Mouse (Mus musculus) midbrain, embryonic 12.5 days (tissue): ENCODE measurements around the gene Skap1. TPM values are rescaled to one million over a fixed set of nuclear protein-coding genes. Genes with fewer than 3 reads are reported as not detected.
A peak's percentile ranks its signal among the peaks of the same experiment; 100 is the strongest.

Experiments
- ATAC-seq: fragments of 200-750 bp; cut with Nextera tagmentation; 2 replicates; pipeline ENCODE4 v1.8.0; 2017; ENCODE audit warnings: low read depth, moderate TSS enrichment, moderate library complexity; ENCODE audit not compliant: low FRiP score
- H3K27ac ChIP-seq: fragments of 300-500 bp; sonication (generic); replicated peaks from 2 replicates; pipeline ENCODE4 v1.5.1; 2016; ENCODE audit warnings: mild to moderate bottlenecking
- H3K27me3 ChIP-seq: fragments of 300-500 bp; sonication (generic); 2 replicates; pipeline ENCODE4 v1.6.1; 2016; ENCODE audit warnings: mild to moderate bottlenecking
- H3K36me3 ChIP-seq: fragments of 300-500 bp; sonication (generic); 2 replicates; pipeline ENCODE4 v1.6.1; 2016
- H3K4me1 ChIP-seq: fragments of 300-500 bp; sonication (generic); 2 replicates; pipeline ENCODE4 v1.6.1; 2016
- H3K4me2 ChIP-seq: fragments of 300-500 bp; sonication (generic); replicated peaks from 2 replicates; pipeline ENCODE4 v1.6.1; 2016; ENCODE audit warnings: mild to moderate bottlenecking, moderate library complexity
- H3K4me3 ChIP-seq: fragments of 300-500 bp; sonication (generic); 2 replicates; pipeline ENCODE4 v1.5.1; 2016; ENCODE audit warnings: mild to moderate bottlenecking
- H3K9ac ChIP-seq: fragments of 300-500 bp; sonication (generic); replicated peaks from 2 replicates; pipeline ENCODE4 v1.6.1; 2016; ENCODE audit warnings: mild to moderate bottlenecking, moderate library complexity
- H3K9me3 ChIP-seq: fragments of 300-500 bp; sonication (generic); 2 replicates; pipeline ENCODE4 v1.6.1; 2016; ENCODE audit warnings: mild to moderate bottlenecking
- WGBS: fragments of 180-500 bp; shearing (Covaris S2); methylation state at CpG from one replicate; pipeline ENCODE4 v1.1.7; 2016; 5-methylcytosine and 5-hydroxymethylcytosine counted together
- polyA plus RNA-seq: library from polyadenylated mRNA; unstranded; fragments of >200 nt; fragmentation: Nextera tagmentation; extraction: Ambion mirVana; gene quantifications from 2 replicates; pipeline ENCODE4 v1.2.1, GENCODE M21; 2016

Gene Skap1
- polyA plus RNA-seq, 1 experiment from 2014 or later = 1.7 TPM

GRCm38 (mm10) chr11:96441546-96442185, 22.7 kb upstream of the Skap1 start:
- H3K4me2 ChIP-seq = no peak overlapping the region
- H3K27me3 ChIP-seq = peaks cover 11% of the 10 kb centered on the region; the same call in 1 of the 2 replicates
- no peaks in the 10 kb centered on the region for H3K36me3 ChIP-seq
- no peak overlapping the region for H3K4me3 ChIP-seq
- no peak overlapping the region for H3K27ac ChIP-seq
- no peaks in the 10 kb centered on the region for H3K9me3 ChIP-seq
- no peak for ATAC-seq
- peaks cover 4% of the 10 kb centered on the region; the same call in 1 of the 2 replicates for H3K4me1 ChIP-seq
- H3K9ac ChIP-seq = no peak overlapping the region
- WGBS = 81% methylated on average over 12 of the region's 12 CpGs

- H3K27ac ChIP-seq = no peak overlapping the region
- no peak for ATAC-seq
- peaks cover 4% of the 10 kb centered on the region; the same call in 1 of the 2 replicates for H3K4me1 ChIP-seq
- H3K36me3 ChIP-seq = no peaks in the 10 kb centered on the region
- 84% methylated on average over 5 of the region's 5 CpGs for WGBS
- H3K4me3 ChIP-seq = no peak overlapping the region
- no peak overlapping the region for H3K4me2 ChIP-seq
- H3K9me3 ChIP-seq = no peaks in the 10 kb centered on the region
- peaks cover 6% of the 10 kb centered on the region; the same call in 1 of the 2 replicates for H3K27me3 ChIP-seq
- H3K9ac ChIP-seq = no peak overlapping the region
Observed at GRCm38 (mm10) chr11:96442468-96442867, 21.9 kb upstream of the Skap1 start.

- Histone ChIP-seq H3K9ac (no peak overlapping the region), H3K9me3 (no peaks in the 10 kb centered on the region), H3K36me3 (no peaks in the 10 kb centered on the region), H3K4me3 (no peak overlapping the region), H3K4me1 (no peaks in the 10 kb centered on the region), H3K27me3 (no peaks in the 10 kb centered on the region), H3K27ac (no peak overlapping the region), H3K4me2 (no peak overlapping the region)
- ATAC-seq = no peak
- 68% methylated on average over 24 of the region's 24 CpGs for WGBS
Observed at GRCm38 (mm10) chr11:96447931-96448330, 16.5 kb upstream of the Skap1 start.

GRCm38 (mm10) chr11:96455111-96455510, 9.3 kb upstream of the Skap1 start:
- H3K4me1 ChIP-seq = peaks cover 24% of the 10 kb centered on the region
- ATAC-seq = no peak
- no peak overlapping the region for H3K4me3 ChIP-seq
- H3K27ac ChIP-seq = peak overlapping the region; percentile 78; the same call in 1 of the 2 replicates
- WGBS = 90% methylated on average over 5 of the region's 5 CpGs
- H3K9ac ChIP-seq = no peak overlapping the region
- H3K4me2 ChIP-seq = no peak overlapping the region
- H3K27me3 ChIP-seq = no peaks in the 10 kb centered on the region
- H3K36me3 ChIP-seq = no peaks in the 10 kb centered on the region
- no peaks in the 10 kb centered on the region for H3K9me3 ChIP-seq

GRCm38 (mm10) chr11:96455699-96456326, 8.6 kb upstream of the Skap1 start:
- WGBS = 88% methylated on average over 6 of the region's 6 CpGs
- Histone ChIP-seq H3K9ac (no peak overlapping the region), H3K27me3 (0 out of 2 replicates have a peak, but pooled peaks cover 6% of the 10 kb centered on the region), H3K4me1 (peaks cover 24% of the 10 kb centered on the region), H3K27ac (peak overlapping the region; percentile 78), H3K9me3 (no peaks in the 10 kb centered on the region), H3K36me3 (no peaks in the 10 kb centered on the region), H3K4me3 (no peak overlapping the region), H3K4me2 (no peak overlapping the region)
- ATAC-seq = no peak

GRCm38 (mm10) chr11:96456508-96457305, 7.7 kb upstream of the Skap1 start:
- ATAC-seq = peak; percentile 66; the same call in 1 of the 2 replicates
- Histone ChIP-seq H3K4me1 (peaks cover 31% of the 10 kb centered on the region), H3K4me2 (no peak overlapping the region), H3K9ac (no peak overlapping the region), H3K36me3 (no peaks in the 10 kb centered on the region), H3K27ac (peak overlapping the region; percentile 78), H3K27me3 (0 out of 2 replicates have a peak, but pooled peaks cover 6% of the 10 kb centered on the region), H3K4me3 (no peak overlapping the region), H3K9me3 (no peaks in the 10 kb centered on the region)
- 25% methylated on average over 12 of the region's 12 CpGs for WGBS

GRCm38 (mm10) chr11:96461766-96462165, 2.6 kb upstream of the Skap1 start:
- WGBS = 49% methylated on average over 4 of the region's 4 CpGs
- no peak overlapping the region for H3K4me3 ChIP-seq
- no peaks in the 10 kb centered on the region for H3K9me3 ChIP-seq
- H3K9ac ChIP-seq = no peak overlapping the region
- peak; percentile 47; the same call in 1 of the 2 replicates for ATAC-seq
- no peaks in the 10 kb centered on the region for H3K36me3 ChIP-seq
- peaks cover 53% of the 10 kb centered on the region for H3K4me1 ChIP-seq
- H3K27ac ChIP-seq = peak overlapping the region; percentile 83
- peak overlapping the region; percentile 31; the same call in 1 of the 2 replicates for H3K4me2 ChIP-seq
- peaks cover 34% of the 10 kb centered on the region for H3K27me3 ChIP-seq

- Histone ChIP-seq H3K27me3 (peaks cover 34% of the 10 kb centered on the region), H3K9ac (no peak overlapping the region), H3K4me1 (peaks cover 48% of the 10 kb centered on the region), H3K27ac (peak overlapping the region; percentile 83), H3K9me3 (no peaks in the 10 kb centered on the region), H3K4me2 (peak overlapping the region; percentile 31), H3K36me3 (no peaks in the 10 kb centered on the region), H3K4me3 (no peak overlapping the region)
- 10% methylated on average over 9 of the region's 9 CpGs for WGBS
- ATAC-seq = peak; percentile 85
Observed at GRCm38 (mm10) chr11:96462191-96462752, 2.1 kb upstream of the Skap1 start.

- peaks cover 43% of the 10 kb centered on the region for H3K4me1 ChIP-seq
- no peaks in the 10 kb centered on the region for H3K36me3 ChIP-seq
- no peak for ATAC-seq
- H3K9ac ChIP-seq = no peak overlapping the region
- H3K27ac ChIP-seq = no peak overlapping the region
- WGBS = 23% methylated on average over 5 of the region's 5 CpGs
- H3K4me2 ChIP-seq = peak overlapping the region; percentile 66
- H3K9me3 ChIP-seq = no peaks in the 10 kb centered on the region
- peak overlapping the region; percentile 39 for H3K4me3 ChIP-seq
- H3K27me3 ChIP-seq = peaks cover 34% of the 10 kb centered on the region
Observed at GRCm38 (mm10) chr11:96464716-96465060, 295 bp downstream of the Skap1 start.

- H3K27ac ChIP-seq = no peak overlapping the region
- 85% methylated on average over 10 of the region's 10 CpGs for WGBS
- peaks cover 31% of the 10 kb centered on the region for H3K27me3 ChIP-seq
- no peak overlapping the region for H3K4me3 ChIP-seq
- H3K9ac ChIP-seq = no peak overlapping the region
- peaks cover 41% of the 10 kb centered on the region for H3K4me1 ChIP-seq
- no peak overlapping the region for H3K4me2 ChIP-seq
- H3K36me3 ChIP-seq = no peaks in the 10 kb centered on the region
- no peak for ATAC-seq
- H3K9me3 ChIP-seq = no peaks in the 10 kb centered on the region
Observed at GRCm38 (mm10) chr11:96465426-96466056, 1.1 kb downstream of the Skap1 start.

GRCm38 (mm10) chr11:96466382-96466781, 2.0 kb downstream of the Skap1 start:
- Histone ChIP-seq H3K27ac (no peak overlapping the region), H3K9ac (no peak overlapping the region), H3K27me3 (peaks cover 28% of the 10 kb centered on the region), H3K36me3 (no peaks in the 10 kb centered on the region), H3K4me3 (no peak overlapping the region), H3K4me1 (peaks cover 38% of the 10 kb centered on the region), H3K9me3 (no peaks in the 10 kb centered on the region), H3K4me2 (no peak overlapping the region)
- 43% methylated on average over 7 of the region's 7 CpGs for WGBS
- ATAC-seq = no peak
